In the genomic region with DNA sequence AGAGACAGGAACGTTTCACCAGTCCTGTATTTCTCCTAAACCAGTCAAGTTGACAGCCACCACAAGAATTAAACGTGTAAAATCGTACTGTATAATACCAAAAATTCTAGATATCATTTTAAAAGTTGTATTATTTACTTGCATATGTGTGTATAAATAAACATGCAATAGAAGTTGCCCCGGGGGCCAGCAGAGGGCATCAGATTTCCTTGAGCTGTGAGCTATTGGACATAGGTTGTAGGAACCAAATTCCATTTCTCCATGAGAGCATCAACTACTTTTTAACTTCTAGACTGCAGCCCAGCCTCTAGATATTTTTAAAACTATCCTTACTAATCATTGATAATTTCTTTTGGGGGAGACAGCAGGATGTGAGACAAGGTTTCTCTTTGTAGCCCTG, we compare ENCODE assay signal across 10 mouse cellular contexts. TPM values are rescaled to one million over a fixed set of nuclear protein-coding genes. Genes with fewer than 3 reads are reported as not detected.
DNase-seq lines count a peak whose midpoint lies in the region; ATAC-seq and TF ChIP-seq lines count a peak whose summit lies in the region.
"Had no signal": no experiment of that assay in that cellular context is flagged by ENCODE, and none has a peak within 500 bp of the region (broad histone marks: within the 10 kb centered on the region; RNA-seq: fewer than 3 reads in every experiment).

No protein-coding gene starts in this region.

- H3K4me2 ChIP-seq in midbrain, postnatal 0 days (ENCODE audit: low read depth, low read length, poor library complexity, severe bottlenecking): no peak overlapping the region
- no peak overlapping the region for H3K4me2 ChIP-seq in kidney, postnatal 0 days (ENCODE audit: low read length)
- H3K4me2 ChIP-seq: limb, embryonic 12.5 days had no signal

- no peak overlapping the region for H3K9ac ChIP-seq in midbrain, postnatal 0 days (replicated peaks; ENCODE audit: low read length, poor library complexity, severe bottlenecking)
- no peak overlapping the region for H3K9ac ChIP-seq in kidney, postnatal 0 days (ENCODE audit: low read depth, low read length)
- H3K9ac ChIP-seq: limb, embryonic 12.5 days had no signal

- H3K27me3 ChIP-seq in midbrain, postnatal 0 days (ENCODE audit: insufficient read depth, low read length): no peaks in the 10 kb centered on the region
- H3K27me3 ChIP-seq in midbrain, embryonic 10.5 days (ENCODE audit: low read depth, poor library complexity, severe bottlenecking): no peaks in the 10 kb centered on the region
- H3K27me3 ChIP-seq in kidney, postnatal 0 days (ENCODE audit: insufficient read depth, low read length): no peaks in the 10 kb centered on the region
- H3K27me3 ChIP-seq: limb, embryonic 12.5 days had no signal

- H3K9me3 ChIP-seq in midbrain, postnatal 0 days (ENCODE audit: low read length): no peaks in the 10 kb centered on the region
- H3K9me3 ChIP-seq in midbrain, embryonic 10.5 days (replicated peaks): no peaks in the 10 kb centered on the region
- H3K9me3 ChIP-seq in kidney, postnatal 0 days (replicated peaks; ENCODE audit: low read length): no peaks in the 10 kb centered on the region
- H3K9me3 ChIP-seq: limb, embryonic 12.5 days had no signal

- H3K4me3 ChIP-seq in midbrain, postnatal 0 days (ENCODE audit: low read depth, low read length): no peak overlapping the region
- H3K4me3 ChIP-seq in midbrain, embryonic 10.5 days: no peak overlapping the region
- H3K4me3 ChIP-seq in kidney, postnatal 0 days (replicated peaks; ENCODE audit: low read depth, low read length): no peak overlapping the region
- H3K4me3 ChIP-seq: limb, embryonic 12.5 days had no signal

- 91% methylated on average over 4 of the region's 4 CpGs for WGBS in midbrain, postnatal 0 days
- 85% methylated on average over 4 of the region's 4 CpGs for WGBS in midbrain, embryonic 10.5 days
- WGBS in kidney, postnatal 0 days: 88% methylated on average over 4 of the region's 4 CpGs

- peak; percentile 22 for DNase-seq in embryo, embryonic 10.5 days (ENCODE audit: low spot score)
- DNase-seq in embryo, embryonic 10 days (ENCODE audit: low spot score): no peak
- peak; percentile 21 for DNase-seq in midbrain, postnatal 0 days (ENCODE audit: low spot score)
- no peak for DNase-seq in midbrain, embryonic 10.5 days (ENCODE audit: low spot score)
- DNase-seq in cerebellum, adult 8-10 months: peak; percentile 17
- DNase-seq in kidney, postnatal 0 days (ENCODE audit: low spot score): peak; percentile 38
- DNase-seq in urinary bladder, adult 2 months (ENCODE audit: low spot score): no peak

- H3K4me1 ChIP-seq in midbrain, postnatal 0 days (ENCODE audit: insufficient read depth, low read length): no peaks in the 10 kb centered on the region
- no peaks in the 10 kb centered on the region for H3K4me1 ChIP-seq in midbrain, embryonic 10.5 days
- H3K4me1 ChIP-seq in kidney, postnatal 0 days (replicated peaks; ENCODE audit: insufficient read depth, low read length): no peaks in the 10 kb centered on the region
- H3K4me1 ChIP-seq: limb, embryonic 12.5 days had no signal

- TF ChIP-seq CTCF in midbrain, postnatal 0 days (IDR thresholded peaks at IDR 0.05): peak; percentile 63
- peak; percentile 66 for TF ChIP-seq CTCF in kidney, postnatal 0 days (IDR thresholded peaks at IDR 0.05; ENCODE audit: low read depth)

- no peak overlapping the region for H3K27ac ChIP-seq in midbrain, postnatal 0 days (ENCODE audit: low read depth, low read length)
- no peak overlapping the region for H3K27ac ChIP-seq in midbrain, embryonic 10.5 days (replicated peaks)
- H3K27ac ChIP-seq in kidney, postnatal 0 days: no peak overlapping the region
- H3K27ac ChIP-seq: limb, embryonic 12.5 days had no signal

- ATAC-seq in midbrain, postnatal 0 days (ENCODE audit: low FRiP score): no peak
- no peak for ATAC-seq in kidney, postnatal 0 days (replicated peaks; ENCODE audit: low FRiP score, low read depth)
- ATAC-seq in megakaryocyte-erythroid progenitor cell, adult 5-6 weeks (replicated peaks; ENCODE audit: low FRiP score, low TSS enrichment, poor library complexity, severe bottlenecking): 0 out of 2 replicates have a peak, but pooled peaks have one; percentile 61

- peaks cover 17% of the 10 kb centered on the region; the same call in 1 of the 2 replicates for H3K36me3 ChIP-seq in midbrain, postnatal 0 days (ENCODE audit: insufficient read depth, low read length)
- H3K36me3 ChIP-seq in midbrain, embryonic 10.5 days: peaks cover 94% of the 10 kb centered on the region
- H3K36me3 ChIP-seq in kidney, postnatal 0 days (ENCODE audit: insufficient read depth, low read length): peaks cover 18% of the 10 kb centered on the region

RNA-seq across cellular contexts. Expression of gene Tm4sf19, which starts 29.0 kb away (rescaled TPM):
- total RNA-seq in midbrain, postnatal 0 days (2014; rRNA removed): not detected in 2 replicates
- polyA plus RNA-seq in midbrain, postnatal 0 days (2015; fragmentation: Nextera tagmentation; extraction: Ambion mirVana): not detected in 2 replicates
- not detected in 2 replicates for polyA plus RNA-seq in midbrain, embryonic 10.5 days (2016; fragmentation: Nextera tagmentation; extraction: Ambion mirVana)
- polyA plus RNA-seq in kidney, postnatal 0 days (2015; fragmentation: Nextera tagmentation; extraction: Ambion mirVana): not detected in 2 replicates
- not detected in 2 replicates for total RNA-seq in megakaryocyte-erythroid progenitor cell, adult 5-6 weeks (2014; fragmentation: Nextera tagmentation)
- total RNA-seq in megakaryocyte-erythroid progenitor cell, adult 5-6 weeks (2017): not detected in 2 replicates
- 0.06 and 0.12 TPM in 2 replicates for polyA plus RNA-seq in urinary bladder, adult 2 months (2012; rRNA removed)
- total RNA-seq: ES-E14 had no signal
- polyA plus RNA-seq: limb, embryonic 12.5 days had no signal

RNA-seq across cellular contexts. Expression of gene Ubxn7, which starts 39.3 kb away (rescaled TPM):
- total RNA-seq in midbrain, postnatal 0 days (2014; rRNA removed): 37.0 and 50.4 TPM in 2 replicates
- 8.7 and 10.7 TPM in 2 replicates for polyA plus RNA-seq in midbrain, postnatal 0 days (2015; fragmentation: Nextera tagmentation; extraction: Ambion mirVana)
- polyA plus RNA-seq in midbrain, embryonic 10.5 days (2016; fragmentation: Nextera tagmentation; extraction: Ambion mirVana): 25.7 and 28.5 TPM in 2 replicates
- polyA plus RNA-seq in kidney, postnatal 0 days (2015; fragmentation: Nextera tagmentation; extraction: Ambion mirVana): 13.3 and 14.0 TPM in 2 replicates
- 22.2 and 29.3 TPM in 2 replicates for total RNA-seq in megakaryocyte-erythroid progenitor cell, adult 5-6 weeks (2014; fragmentation: Nextera tagmentation)
- 32.3 and 32.7 TPM in 2 replicates for total RNA-seq in megakaryocyte-erythroid progenitor cell, adult 5-6 weeks (2017)
- 12.3 and 13.0 TPM in 2 replicates for polyA plus RNA-seq in urinary bladder, adult 2 months (2012; rRNA removed)

RNA-seq across cellular contexts. Expression of gene Tctex1d2, which starts 48.2 kb away (rescaled TPM):
- 12.5 and 18.1 TPM in 2 replicates for total RNA-seq in midbrain, postnatal 0 days (2014; rRNA removed)
- 54.5 and 56.7 TPM in 2 replicates for polyA plus RNA-seq in midbrain, postnatal 0 days (2015; fragmentation: Nextera tagmentation; extraction: Ambion mirVana)
- 34.6 and 36.3 TPM in 2 replicates for polyA plus RNA-seq in midbrain, embryonic 10.5 days (2016; fragmentation: Nextera tagmentation; extraction: Ambion mirVana)
- 40.1 and 45.1 TPM in 2 replicates for polyA plus RNA-seq in kidney, postnatal 0 days (2015; fragmentation: Nextera tagmentation; extraction: Ambion mirVana)
- 7.1 and 11.1 TPM in 2 replicates for total RNA-seq in megakaryocyte-erythroid progenitor cell, adult 5-6 weeks (2014; fragmentation: Nextera tagmentation)
- 14.3 and 17.2 TPM in 2 replicates for total RNA-seq in megakaryocyte-erythroid progenitor cell, adult 5-6 weeks (2017)
- polyA plus RNA-seq in urinary bladder, adult 2 months (2012; rRNA removed): 23.9 and 30.5 TPM in 2 replicates

RNA-seq across cellular contexts. Expression of gene Pcyt1a, which starts 59.4 kb away (rescaled TPM):
- 47.5 and 52.7 TPM in 2 replicates for total RNA-seq in midbrain, postnatal 0 days (2014; rRNA removed)
- polyA plus RNA-seq in midbrain, postnatal 0 days (2015; fragmentation: Nextera tagmentation; extraction: Ambion mirVana): 49.2 and 49.3 TPM in 2 replicates
- polyA plus RNA-seq in midbrain, embryonic 10.5 days (2016; fragmentation: Nextera tagmentation; extraction: Ambion mirVana): 43.1 and 46.4 TPM in 2 replicates
- 30.6 and 38.3 TPM in 2 replicates for polyA plus RNA-seq in kidney, postnatal 0 days (2015; fragmentation: Nextera tagmentation; extraction: Ambion mirVana)
- 68.8 and 73.7 TPM in 2 replicates for total RNA-seq in megakaryocyte-erythroid progenitor cell, adult 5-6 weeks (2014; fragmentation: Nextera tagmentation)
- total RNA-seq in megakaryocyte-erythroid progenitor cell, adult 5-6 weeks (2017): 69.0 and 78.2 TPM in 2 replicates
- polyA plus RNA-seq in urinary bladder, adult 2 months (2012; rRNA removed): 29.3 and 34.0 TPM in 2 replicates

Comparison
In these comparisons a context has a peak if more than half of its experiments do, and no peak if none do; other contexts are left out.
1. DNase-seq: peak in embryo, embryonic 10.5 days (single experiment), midbrain, postnatal 0 days (single experiment), cerebellum, adult 8-10 months (single experiment) and kidney, postnatal 0 days (single experiment); none in embryo, embryonic 10 days (single experiment), midbrain, embryonic 10.5 days (single experiment) and urinary bladder, adult 2 months (single experiment).